Mouse (Mus musculus): ENCODE data around the gene Ptprn2. TPM values are rescaled to one million over a fixed set of nuclear protein-coding genes. Genes with fewer than 3 reads are reported as not detected.

The Ptprn2 gene
- polyA plus RNA-seq, 1 experiment from 2014 or later = 1.2 TPM

DNA sequence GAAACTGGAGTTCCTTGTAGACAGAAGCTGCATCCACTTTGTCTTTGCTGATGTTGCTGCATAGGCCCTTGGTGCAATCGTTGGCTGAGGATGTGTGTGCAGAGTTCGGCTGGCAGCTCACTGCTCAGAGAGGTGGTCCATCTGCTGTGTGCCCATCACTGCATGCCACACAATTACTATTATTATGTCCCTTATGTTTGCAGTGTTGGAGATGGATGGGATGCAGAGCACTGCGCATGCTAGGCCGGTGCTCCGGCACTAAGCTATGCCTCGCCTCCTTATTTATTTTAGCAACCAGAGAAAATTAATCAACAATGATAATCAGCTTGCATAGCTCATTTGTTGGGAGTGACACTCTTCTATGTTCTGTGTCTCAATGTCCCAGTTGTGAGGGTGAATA is 225.6 kb downstream of the Ptprn2 start:
- Histone ChIP-seq H3K27ac (ENCODE audit: low read depth, low read length) (no peak overlapping the region), H3K36me3 (ENCODE audit: control insufficient read depth, insufficient read depth) (no peaks in the 10 kb centered on the region), H3K9ac (ENCODE audit: low read depth, low read length) (no peak overlapping the region), H3K4me3 (ENCODE audit: low read depth, low read length) (no peak overlapping the region), H3K27me3 (replicated peaks; ENCODE audit: control insufficient read depth, insufficient read depth, low read length) (no peaks in the 10 kb centered on the region), H3K4me2 (replicated peaks; ENCODE audit: low read depth) (no peak overlapping the region), H3K9me3 (ENCODE audit: control insufficient read depth) (no peaks in the 10 kb centered on the region), H3K4me1 (replicated peaks; ENCODE audit: control insufficient read depth, insufficient read depth, low read length) (no peaks in the 10 kb centered on the region)
- ATAC-seq = no peak
- TF ChIP-seq CTCF (IDR thresholded peaks at IDR 0.05; ENCODE audit: low read depth) = no peak
- 81% methylated on average over 6 of the region's 6 CpGs for WGBS

DNA sequence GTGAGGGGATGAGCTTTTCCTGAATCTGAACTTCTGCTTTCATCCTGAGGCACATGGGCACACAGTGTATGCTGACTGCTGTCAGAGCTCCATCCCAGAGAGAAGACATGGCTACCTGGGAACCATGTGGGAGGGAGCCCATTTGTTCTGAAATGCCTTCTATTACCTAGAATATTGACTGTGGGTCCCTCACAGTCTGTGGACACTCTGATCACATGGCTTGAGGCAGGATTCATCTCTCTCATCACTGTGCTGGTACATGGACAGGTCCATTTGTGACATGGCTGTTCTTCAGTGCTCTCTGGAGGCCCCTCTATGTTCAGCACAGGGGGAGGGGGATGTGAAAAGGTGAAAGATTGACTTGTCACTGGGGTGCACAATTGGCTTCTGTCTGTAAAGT is 227.6 kb downstream of the Ptprn2 start:
- Histone ChIP-seq H3K27ac (ENCODE audit: low read depth, low read length) (no peak overlapping the region), H3K4me2 (replicated peaks; ENCODE audit: low read depth) (no peak overlapping the region), H3K27me3 (replicated peaks; ENCODE audit: control insufficient read depth, insufficient read depth, low read length) (no peaks in the 10 kb centered on the region), H3K4me1 (replicated peaks; ENCODE audit: control insufficient read depth, insufficient read depth, low read length) (no peaks in the 10 kb centered on the region), H3K36me3 (ENCODE audit: control insufficient read depth, insufficient read depth) (no peaks in the 10 kb centered on the region), H3K4me3 (ENCODE audit: low read depth, low read length) (no peak overlapping the region), H3K9me3 (ENCODE audit: control insufficient read depth) (no peaks in the 10 kb centered on the region), H3K9ac (ENCODE audit: low read depth, low read length) (no peak overlapping the region)
- TF ChIP-seq CTCF (IDR thresholded peaks at IDR 0.05; ENCODE audit: low read depth) = no peak
- ATAC-seq = no peak

DNA sequence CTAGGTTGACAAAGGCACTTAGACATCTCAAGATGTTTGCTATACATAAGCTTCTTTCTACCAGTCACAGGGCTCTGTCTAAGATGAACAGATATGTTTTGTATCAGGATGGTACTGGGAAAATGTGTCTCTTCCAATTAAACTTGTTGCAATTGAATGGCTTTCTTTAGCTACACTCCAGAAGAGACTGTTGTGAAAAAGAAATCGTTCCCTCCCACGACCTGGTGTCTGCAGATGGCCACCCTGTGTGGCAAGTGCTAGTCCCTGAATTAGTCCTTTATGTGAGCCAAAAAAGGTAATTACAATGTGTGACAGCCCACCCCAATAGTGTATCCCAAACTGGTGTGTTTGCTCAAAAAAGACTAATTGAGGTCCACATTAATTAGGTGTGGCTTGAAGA is 235.5 kb downstream of the Ptprn2 start:
- no peak overlapping the region for H3K4me2 ChIP-seq (replicated peaks; ENCODE audit: low read depth)
- no peak overlapping the region for H3K9ac ChIP-seq (ENCODE audit: low read depth, low read length)
- H3K9me3 ChIP-seq (ENCODE audit: control insufficient read depth) = no peaks in the 10 kb centered on the region
- no peaks in the 10 kb centered on the region for H3K4me1 ChIP-seq (replicated peaks; ENCODE audit: control insufficient read depth, insufficient read depth, low read length)
- H3K27ac ChIP-seq (ENCODE audit: low read depth, low read length) = no peak overlapping the region
- no peak for ATAC-seq
- TF ChIP-seq CTCF (IDR thresholded peaks at IDR 0.05; ENCODE audit: low read depth) = no peak
- no peak overlapping the region for H3K4me3 ChIP-seq (ENCODE audit: low read depth, low read length)
- 82% methylated on average over 2 of the region's 2 CpGs for WGBS
- no peaks in the 10 kb centered on the region for H3K36me3 ChIP-seq (ENCODE audit: control insufficient read depth, insufficient read depth)
- no peaks in the 10 kb centered on the region for H3K27me3 ChIP-seq (replicated peaks; ENCODE audit: control insufficient read depth, insufficient read depth, low read length)

DNA sequence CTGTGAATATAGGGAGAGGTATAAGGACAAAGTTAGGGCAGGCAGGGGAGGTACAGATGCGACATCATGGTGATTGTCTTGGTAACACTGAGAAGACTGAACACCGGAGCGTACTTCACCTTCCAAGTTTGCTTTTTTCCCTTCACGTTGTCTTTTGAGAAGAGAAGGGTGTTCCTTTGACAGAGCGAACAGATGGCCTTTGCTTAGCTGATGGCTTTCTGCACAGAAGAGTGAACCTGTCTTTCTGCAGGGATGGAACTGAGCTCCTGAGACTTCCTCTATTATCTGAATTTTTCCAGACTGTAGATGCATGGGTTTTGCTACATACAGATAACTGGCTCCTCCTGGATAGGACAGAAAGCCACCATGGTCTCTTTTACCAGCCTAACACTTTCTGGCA is 254.6 kb downstream of the Ptprn2 start:
- Histone ChIP-seq H3K4me3 (ENCODE audit: low read depth, low read length) (no peak overlapping the region), H3K27me3 (replicated peaks; ENCODE audit: control insufficient read depth, insufficient read depth, low read length) (no peaks in the 10 kb centered on the region), H3K4me2 (replicated peaks; ENCODE audit: low read depth) (no peak overlapping the region), H3K27ac (ENCODE audit: low read depth, low read length) (no peak overlapping the region), H3K9me3 (ENCODE audit: control insufficient read depth) (no peaks in the 10 kb centered on the region), H3K36me3 (ENCODE audit: control insufficient read depth, insufficient read depth) (no peaks in the 10 kb centered on the region), H3K4me1 (replicated peaks; ENCODE audit: control insufficient read depth, insufficient read depth, low read length) (no peaks in the 10 kb centered on the region), H3K9ac (ENCODE audit: low read depth, low read length) (no peak overlapping the region)
- no peak for ATAC-seq
- 85% methylated on average over 5 of the region's 5 CpGs for WGBS
- no peak for TF ChIP-seq CTCF (IDR thresholded peaks at IDR 0.05; ENCODE audit: low read depth)

DNA sequence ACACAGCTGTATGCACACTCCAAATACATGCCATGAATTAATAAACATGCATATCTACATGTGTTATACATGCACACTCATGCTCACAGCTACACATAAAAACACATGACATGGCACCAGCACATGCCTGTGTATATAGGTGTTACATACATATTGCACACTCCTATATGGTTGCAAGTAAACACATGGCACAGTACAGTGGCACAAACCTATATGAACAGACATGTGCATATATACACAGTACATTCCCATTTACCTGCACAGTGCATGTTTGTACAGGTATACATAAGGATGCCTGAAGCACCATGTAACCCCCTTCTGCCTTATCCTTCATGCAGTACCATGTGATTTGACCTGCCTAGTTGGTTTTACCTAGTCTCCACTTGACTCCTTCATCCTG is 255.8 kb downstream of the Ptprn2 start:
- H3K4me1 ChIP-seq (replicated peaks; ENCODE audit: control insufficient read depth, insufficient read depth, low read length) = no peaks in the 10 kb centered on the region
- no peaks in the 10 kb centered on the region for H3K36me3 ChIP-seq (ENCODE audit: control insufficient read depth, insufficient read depth)
- no peaks in the 10 kb centered on the region for H3K9me3 ChIP-seq (ENCODE audit: control insufficient read depth)
- H3K9ac ChIP-seq (ENCODE audit: low read depth, low read length) = no peak overlapping the region
- no peak overlapping the region for H3K4me2 ChIP-seq (replicated peaks; ENCODE audit: low read depth)
- no peak overlapping the region for H3K4me3 ChIP-seq (ENCODE audit: low read depth, low read length)
- H3K27me3 ChIP-seq (replicated peaks; ENCODE audit: control insufficient read depth, insufficient read depth, low read length) = no peaks in the 10 kb centered on the region
- no peak for ATAC-seq
- no peak overlapping the region for H3K27ac ChIP-seq (ENCODE audit: low read depth, low read length)
- no peak for TF ChIP-seq CTCF (IDR thresholded peaks at IDR 0.05; ENCODE audit: low read depth)

DNA sequence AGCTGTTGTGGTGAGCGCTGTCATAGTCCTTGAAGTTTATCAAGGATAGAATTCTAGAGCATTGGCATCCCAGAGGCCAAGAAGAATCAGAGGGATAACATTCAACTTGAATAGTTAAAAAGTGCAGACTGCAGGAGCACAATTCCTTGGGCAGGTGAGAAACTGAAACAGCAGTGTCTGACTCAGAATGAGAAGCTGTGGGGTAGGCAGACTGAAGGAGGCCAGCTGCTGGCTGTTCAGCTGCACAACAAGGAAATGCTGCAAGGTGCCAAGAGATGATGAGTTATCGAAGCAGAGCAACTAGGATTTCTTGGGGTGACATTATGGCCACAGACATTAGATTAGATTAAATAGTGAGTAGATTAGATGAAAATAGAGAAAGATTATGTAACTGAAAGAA is 260.9 kb downstream of the Ptprn2 start:
- no peak for ATAC-seq
- WGBS = 81% methylated on average over 2 of the region's 2 CpGs
- Histone ChIP-seq H3K4me3 (ENCODE audit: low read depth, low read length) (no peak overlapping the region), H3K27me3 (replicated peaks; ENCODE audit: control insufficient read depth, insufficient read depth, low read length) (no peaks in the 10 kb centered on the region), H3K4me1 (replicated peaks; ENCODE audit: control insufficient read depth, insufficient read depth, low read length) (no peaks in the 10 kb centered on the region), H3K4me2 (replicated peaks; ENCODE audit: low read depth) (no peak overlapping the region), H3K9ac (ENCODE audit: low read depth, low read length) (no peak overlapping the region), H3K9me3 (ENCODE audit: control insufficient read depth) (no peaks in the 10 kb centered on the region), H3K36me3 (ENCODE audit: control insufficient read depth, insufficient read depth) (no peaks in the 10 kb centered on the region), H3K27ac (ENCODE audit: low read depth, low read length) (no peak overlapping the region)
- no peak for TF ChIP-seq CTCF (IDR thresholded peaks at IDR 0.05; ENCODE audit: low read depth)

DNA sequence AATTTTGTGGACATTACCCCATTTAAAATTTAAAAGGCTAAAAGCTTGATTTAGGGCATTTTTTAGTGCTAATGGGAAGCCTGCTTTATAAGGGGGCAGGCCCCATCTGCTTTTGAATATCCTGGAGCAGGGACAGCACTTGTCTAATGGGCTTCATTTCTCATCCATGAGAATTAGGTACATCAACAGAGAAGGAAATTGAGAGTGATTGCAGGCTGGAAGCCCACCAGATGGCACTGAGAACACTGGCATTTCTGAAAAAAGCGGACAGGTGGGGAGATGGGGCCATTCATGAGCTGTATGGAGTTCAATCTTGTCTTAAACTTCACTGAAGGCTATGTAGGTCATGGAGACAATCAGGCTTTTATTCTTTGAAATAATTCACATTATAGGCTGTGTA is 267.3 kb downstream of the Ptprn2 start:
- WGBS = 88% methylated on average over 1 of the region's 1 CpGs
- no peak overlapping the region for H3K27ac ChIP-seq (ENCODE audit: low read depth, low read length)
- H3K9ac ChIP-seq (ENCODE audit: low read depth, low read length) = no peak overlapping the region
- no peaks in the 10 kb centered on the region for H3K4me1 ChIP-seq (replicated peaks; ENCODE audit: control insufficient read depth, insufficient read depth, low read length)
- no peak for TF ChIP-seq CTCF (IDR thresholded peaks at IDR 0.05; ENCODE audit: low read depth)
- H3K27me3 ChIP-seq (replicated peaks; ENCODE audit: control insufficient read depth, insufficient read depth, low read length) = no peaks in the 10 kb centered on the region
- H3K36me3 ChIP-seq (ENCODE audit: control insufficient read depth, insufficient read depth) = no peaks in the 10 kb centered on the region
- H3K4me3 ChIP-seq (ENCODE audit: low read depth, low read length) = no peak overlapping the region
- no peaks in the 10 kb centered on the region for H3K9me3 ChIP-seq (ENCODE audit: control insufficient read depth)
- H3K4me2 ChIP-seq (replicated peaks; ENCODE audit: low read depth) = no peak overlapping the region
- no peak for ATAC-seq
